Mouse (Mus musculus): ENCODE results near the gene Cyren. TPM values are rescaled to one million over a fixed set of nuclear protein-coding genes. Genes with fewer than 3 reads are reported as not detected.
A peak's percentile ranks its signal among the peaks of the same experiment; 100 is the strongest.

Cyren gene
- polyA plus RNA-seq, 1 experiment from 2014 or later = 11.2 TPM

DNA sequence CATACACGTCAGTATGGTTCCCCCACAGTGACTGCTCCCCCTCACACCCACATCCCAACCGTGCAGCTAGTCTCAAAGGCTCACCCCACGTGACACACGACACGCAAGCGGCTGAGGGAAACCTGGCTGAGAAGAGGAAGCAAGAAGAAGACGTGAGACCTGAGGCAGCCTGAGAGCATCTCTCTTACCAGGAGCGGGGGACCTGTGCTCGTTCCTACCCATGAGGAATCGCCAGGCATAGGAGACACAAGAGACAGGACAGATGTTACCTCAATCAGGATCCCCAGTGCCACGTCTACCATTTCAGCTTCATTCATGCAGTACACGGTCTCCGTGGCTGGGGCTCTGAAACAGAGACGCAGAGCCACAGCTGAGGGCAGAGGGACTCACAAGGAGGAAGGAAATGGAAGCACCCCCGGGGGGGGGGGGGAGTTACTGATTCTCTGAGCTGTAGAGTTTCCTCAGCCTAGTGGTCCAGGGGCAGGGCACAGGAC is 2.5 kb downstream of the Cyren start:
- no peak overlapping the region for H3K4me3 ChIP-seq
- peaks cover 48% of the 10 kb centered on the region for H3K4me1 ChIP-seq (replicated peaks)
- no peaks in the 10 kb centered on the region for H3K27me3 ChIP-seq (replicated peaks)
- H3K9me3 ChIP-seq (replicated peaks) = no peaks in the 10 kb centered on the region
- 0 out of 2 replicates have a peak overlapping the region, but pooled peaks have one; percentile 68 for H3K4me2 ChIP-seq
- H3K9ac ChIP-seq = peak overlapping the region; percentile 88; the same call in 1 of the 2 replicates
- 78% methylated on average over 15 of the region's 15 CpGs for WGBS
- ATAC-seq (ENCODE audit: insufficient number of reproducible peaks, low FRiP score) = no peak
- peaks cover 18% of the 10 kb centered on the region for H3K36me3 ChIP-seq
- H3K27ac ChIP-seq (ENCODE audit: poor library complexity, severe bottlenecking) = peak overlapping the region; percentile 93

- H3K4me3 ChIP-seq = no peak overlapping the region
- peak overlapping the region; percentile 29 for H3K4me2 ChIP-seq
- no peak; the same call in 1 of the 2 replicates for ATAC-seq (ENCODE audit: insufficient number of reproducible peaks, low FRiP score)
- WGBS = 29% methylated on average over 21 of the region's 21 CpGs
- peaks cover 8% of the 10 kb centered on the region for H3K36me3 ChIP-seq
- peaks cover 58% of the 10 kb centered on the region for H3K4me1 ChIP-seq (replicated peaks)
- H3K27ac ChIP-seq (ENCODE audit: poor library complexity, severe bottlenecking) = peak overlapping the region; percentile 93
- H3K9me3 ChIP-seq (replicated peaks) = no peaks in the 10 kb centered on the region
- peak overlapping the region; percentile 59 for H3K9ac ChIP-seq
- no peaks in the 10 kb centered on the region for H3K27me3 ChIP-seq (replicated peaks)
These were observed 3.5 kb downstream of the Cyren start for GRCm38 (mm10) chr6:34874101-34874921.

GRCm38 (mm10) chr6:34872871-34873270 is 5.0 kb downstream of the Cyren start:
- no peak overlapping the region for H3K27ac ChIP-seq (ENCODE audit: poor library complexity, severe bottlenecking)
- 82% methylated on average over 10 of the region's 10 CpGs for WGBS
- no peak for ATAC-seq (ENCODE audit: insufficient number of reproducible peaks, low FRiP score)

DNA sequence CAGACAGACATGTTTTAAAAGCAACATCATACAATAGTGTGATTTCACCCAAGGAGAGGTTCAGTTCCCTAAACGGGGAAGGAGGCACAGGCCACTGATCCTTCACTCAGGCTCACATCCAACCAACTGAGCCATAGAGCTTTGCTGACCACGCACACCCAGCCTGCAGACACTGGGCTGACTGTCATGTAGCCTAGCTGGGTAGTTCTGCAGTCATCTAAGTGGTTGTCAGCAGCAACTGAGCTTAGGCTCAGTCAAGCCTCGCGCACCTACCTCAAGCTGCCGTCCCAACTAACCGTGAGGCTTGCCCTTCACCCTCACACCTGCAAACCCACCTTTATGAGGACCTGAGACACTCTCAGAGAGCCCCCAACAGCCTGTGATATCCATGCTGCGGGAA is 5.9 kb downstream of the Cyren start:
- Histone ChIP-seq H3K9me3 (replicated peaks) (no peaks in the 10 kb centered on the region), H3K4me3 (no peak overlapping the region), H3K9ac (no peak overlapping the region), H3K4me1 (replicated peaks) (peaks cover 61% of the 10 kb centered on the region), H3K27ac (ENCODE audit: poor library complexity, severe bottlenecking) (no peak overlapping the region), H3K27me3 (replicated peaks) (no peaks in the 10 kb centered on the region), H3K4me2 (no peak overlapping the region), H3K36me3 (0 out of 2 replicates have a peak, but pooled peaks cover 3% of the 10 kb centered on the region)
- 84% methylated on average over 7 of the region's 7 CpGs for WGBS
- ATAC-seq (ENCODE audit: insufficient number of reproducible peaks, low FRiP score) = no peak

More at GRCm38 (mm10) chr6:34872871-34873270, 5.0 kb downstream of the Cyren start:
- peaks cover 62% of the 10 kb centered on the region for H3K4me1 ChIP-seq (replicated peaks)
- no peaks in the 10 kb centered on the region for H3K9me3 ChIP-seq (replicated peaks)
- H3K4me2 ChIP-seq = no peak overlapping the region
- H3K27me3 ChIP-seq (replicated peaks) = no peaks in the 10 kb centered on the region
- 0 out of 2 replicates have a peak, but pooled peaks cover 3% of the 10 kb centered on the region for H3K36me3 ChIP-seq
- H3K4me3 ChIP-seq = no peak overlapping the region
- no peak overlapping the region for H3K9ac ChIP-seq

GRCm38 (mm10) chr6:34870724-34871123 is 7.1 kb downstream of the Cyren start:
- Histone ChIP-seq H3K4me2 (no peak overlapping the region), H3K4me1 (replicated peaks) (peaks cover 57% of the 10 kb centered on the region), H3K9me3 (replicated peaks) (no peaks in the 10 kb centered on the region), H3K9ac (no peak overlapping the region), H3K36me3 (0 out of 2 replicates have a peak, but pooled peaks cover 3% of the 10 kb centered on the region), H3K27me3 (replicated peaks) (no peaks in the 10 kb centered on the region), H3K4me3 (no peak overlapping the region), H3K27ac (ENCODE audit: poor library complexity, severe bottlenecking) (no peak overlapping the region)
- WGBS = 74% methylated on average over 5 of the region's 5 CpGs
- ATAC-seq (ENCODE audit: insufficient number of reproducible peaks, low FRiP score) = no peak

DNA sequence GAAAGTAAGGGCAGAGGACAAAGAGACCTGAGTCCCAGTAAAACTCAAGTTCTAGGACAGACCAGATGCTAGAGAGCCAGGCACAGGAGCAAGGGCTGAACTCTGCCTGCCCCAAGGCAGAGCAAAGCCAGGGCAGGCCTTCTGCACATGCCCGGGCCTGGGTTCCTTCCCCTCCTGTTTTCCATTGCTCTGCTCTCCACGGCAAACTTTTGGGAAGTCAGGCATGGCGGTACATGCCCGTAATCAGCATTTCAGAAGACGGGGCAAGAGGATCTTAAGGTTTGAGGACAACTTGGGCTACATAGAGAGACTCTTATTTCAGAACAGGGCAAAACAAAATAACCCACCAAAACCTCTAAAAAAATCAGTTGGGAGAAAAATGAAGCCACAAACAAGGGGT is 7.7 kb downstream of the Cyren start:
- Histone ChIP-seq H3K9me3 (replicated peaks) (no peaks in the 10 kb centered on the region), H3K27ac (ENCODE audit: poor library complexity, severe bottlenecking) (peak overlapping the region; percentile 48; the same call in 1 of the 2 replicates), H3K9ac (no peak overlapping the region), H3K4me3 (no peak overlapping the region), H3K36me3 (0 out of 2 replicates have a peak, but pooled peaks cover 3% of the 10 kb centered on the region), H3K27me3 (replicated peaks) (no peaks in the 10 kb centered on the region), H3K4me1 (replicated peaks) (peaks cover 57% of the 10 kb centered on the region), H3K4me2 (peak overlapping the region; percentile 37; the same call in 1 of the 2 replicates)
- no peak for ATAC-seq (ENCODE audit: insufficient number of reproducible peaks, low FRiP score)
- 67% methylated on average over 5 of the region's 5 CpGs for WGBS

DNA sequence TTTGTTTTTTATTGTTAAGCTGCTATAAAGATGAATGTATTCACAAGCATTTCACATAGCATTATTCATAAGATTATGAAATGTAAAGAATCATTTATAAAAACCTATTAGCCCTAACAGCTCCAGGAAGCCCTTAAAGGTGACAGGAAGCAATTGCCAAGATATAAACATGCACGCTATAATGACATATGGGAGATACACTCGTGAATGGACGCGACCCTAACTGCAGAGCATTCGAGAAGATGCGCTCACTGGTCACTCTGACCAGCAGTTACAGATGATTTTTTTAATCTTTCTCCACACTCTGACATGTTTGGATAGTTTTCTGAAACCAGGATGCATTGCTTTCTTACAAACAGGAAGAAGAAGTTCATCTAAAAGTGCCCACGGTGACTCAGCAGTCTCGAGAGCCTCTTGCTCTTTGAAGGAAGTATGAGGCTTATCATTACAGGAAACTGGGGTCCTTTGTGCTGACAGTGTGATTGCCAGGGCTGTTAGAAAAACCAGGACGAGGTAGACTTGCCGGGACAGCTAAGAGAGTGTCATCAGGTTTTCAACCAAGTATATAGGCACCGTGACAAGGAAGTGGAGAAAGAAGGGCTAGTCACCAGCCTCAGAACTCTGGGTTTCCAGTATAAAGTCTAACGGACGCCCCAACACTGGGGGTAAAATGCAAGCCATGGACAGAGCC is 8.5 kb downstream of the Cyren start:
- peak overlapping the region; percentile 48 for H3K27ac ChIP-seq (ENCODE audit: poor library complexity, severe bottlenecking)
- H3K4me2 ChIP-seq = peak overlapping the region; percentile 37
- no peak overlapping the region for H3K4me3 ChIP-seq
- H3K9ac ChIP-seq = no peak overlapping the region
- 35% methylated on average over 13 of the region's 13 CpGs for WGBS
- 0 out of 2 replicates have a peak, but pooled peaks cover 3% of the 10 kb centered on the region for H3K36me3 ChIP-seq
- ATAC-seq (ENCODE audit: insufficient number of reproducible peaks, low FRiP score) = peak; percentile 34
- no peaks in the 10 kb centered on the region for H3K27me3 ChIP-seq (replicated peaks)
- H3K9me3 ChIP-seq (replicated peaks) = no peaks in the 10 kb centered on the region
- H3K4me1 ChIP-seq (replicated peaks) = peaks cover 51% of the 10 kb centered on the region

- H3K4me2 ChIP-seq = no peak overlapping the region
- 67% methylated on average over 20 of the region's 20 CpGs for WGBS
- H3K36me3 ChIP-seq = 0 out of 2 replicates have a peak, but pooled peaks cover 3% of the 10 kb centered on the region
- no peak overlapping the region for H3K9ac ChIP-seq
- no peak overlapping the region for H3K27ac ChIP-seq (ENCODE audit: poor library complexity, severe bottlenecking)
- no peaks in the 10 kb centered on the region for H3K27me3 ChIP-seq (replicated peaks)
- H3K4me3 ChIP-seq = no peak overlapping the region
- H3K4me1 ChIP-seq (replicated peaks) = peaks cover 49% of the 10 kb centered on the region
- H3K9me3 ChIP-seq (replicated peaks) = no peaks in the 10 kb centered on the region
- no peak for ATAC-seq (ENCODE audit: insufficient number of reproducible peaks, low FRiP score)
These were observed 9.2 kb downstream of the Cyren start for GRCm38 (mm10) chr6:34868507-34869217.

- no peaks in the 10 kb centered on the region for H3K27me3 ChIP-seq (replicated peaks)
- no peak overlapping the region for H3K4me2 ChIP-seq
- H3K4me1 ChIP-seq (replicated peaks) = peaks cover 55% of the 10 kb centered on the region
- no peak overlapping the region for H3K27ac ChIP-seq (ENCODE audit: poor library complexity, severe bottlenecking)
- WGBS = 70% methylated on average over 10 of the region's 10 CpGs
- 0 out of 2 replicates have a peak, but pooled peaks cover 3% of the 10 kb centered on the region for H3K36me3 ChIP-seq
- no peak overlapping the region for H3K9ac ChIP-seq
- no peaks in the 10 kb centered on the region for H3K9me3 ChIP-seq (replicated peaks)
- no peak for ATAC-seq (ENCODE audit: insufficient number of reproducible peaks, low FRiP score)
- H3K4me3 ChIP-seq = no peak overlapping the region
These were observed 9.9 kb downstream of the Cyren start for GRCm38 (mm10) chr6:34867995-34868350.

DNA sequence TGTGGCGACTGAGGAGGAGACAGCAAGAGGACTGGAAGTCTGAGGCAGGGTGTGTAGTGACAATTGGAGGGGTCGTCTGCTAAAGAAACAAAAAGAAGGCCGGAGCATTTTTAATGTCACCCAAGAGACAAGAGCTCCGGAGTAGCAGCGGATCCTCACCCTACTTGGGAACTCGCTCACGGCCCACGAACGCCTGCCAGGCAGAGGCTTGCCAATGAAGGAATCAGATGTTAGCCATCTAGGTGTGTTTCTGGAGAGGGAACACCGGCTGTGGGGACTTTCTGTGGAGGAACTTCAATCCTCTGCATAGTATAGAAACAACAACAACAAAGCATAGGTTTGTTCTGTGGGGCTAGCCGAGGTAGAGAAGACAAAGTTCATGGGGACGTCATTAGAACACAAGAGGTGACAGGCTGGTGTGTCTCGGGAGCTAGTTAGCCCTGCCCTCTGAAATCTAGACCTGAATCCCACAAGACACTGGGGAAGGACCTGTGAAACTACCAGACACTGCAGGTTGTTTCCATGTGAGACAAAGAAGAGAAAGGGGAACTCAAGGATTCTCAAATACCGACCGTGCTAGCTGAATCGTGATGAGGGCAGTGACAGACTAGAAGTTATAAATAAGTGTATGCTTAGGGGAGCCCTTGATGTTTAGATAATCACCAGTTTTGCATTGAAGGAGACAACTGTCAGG is 10.4 kb downstream of the Cyren start:
- Histone ChIP-seq H3K4me3 (no peak overlapping the region), H3K36me3 (no peaks in the 10 kb centered on the region), H3K9ac (no peak overlapping the region), H3K4me1 (replicated peaks) (peaks cover 60% of the 10 kb centered on the region), H3K27me3 (replicated peaks) (no peaks in the 10 kb centered on the region), H3K4me2 (no peak overlapping the region), H3K9me3 (replicated peaks) (no peaks in the 10 kb centered on the region), H3K27ac (ENCODE audit: poor library complexity, severe bottlenecking) (no peak overlapping the region)
- no peak for ATAC-seq (ENCODE audit: insufficient number of reproducible peaks, low FRiP score)
- 81% methylated on average over 16 of the region's 16 CpGs for WGBS
